In the genomic region with DNA sequence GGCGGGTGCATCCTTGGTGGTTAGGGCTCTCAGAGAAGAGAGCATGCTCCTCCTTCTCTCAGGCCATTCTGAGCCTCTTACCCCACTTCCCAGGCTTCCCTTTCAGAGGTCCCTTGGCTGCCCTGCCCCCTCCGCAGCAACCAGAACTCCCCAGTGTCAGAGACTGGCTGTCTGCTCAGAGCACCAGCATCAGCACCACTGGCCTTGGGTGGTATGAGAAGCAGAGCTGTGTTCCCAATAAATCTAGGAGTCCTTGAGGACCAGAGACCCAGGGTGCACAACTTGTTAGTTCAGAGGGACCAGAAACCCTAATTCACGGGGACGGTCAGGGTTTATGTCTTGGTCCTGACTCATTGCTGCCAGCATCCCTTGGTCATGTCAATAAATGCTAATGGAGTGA, we compare ENCODE assay signal across 21 mouse cellular contexts. TPM values are rescaled to one million over a fixed set of nuclear protein-coding genes. Genes with fewer than 3 reads are reported as not detected.
"Had no signal": no experiment of that assay in that cellular context is flagged by ENCODE, and none has a peak within 500 bp of the region (broad histone marks: within the 10 kb centered on the region; RNA-seq: fewer than 3 reads in every experiment).

No protein-coding gene starts in this region.

- H3K36me3 ChIP-seq: midbrain, embryonic 10.5 days; neural tube, embryonic 13.5 days; neural tube, embryonic 15.5 days had no signal

- ATAC-seq: midbrain, embryonic 16.5 days had no signal

- DNase-seq: lung, adult 18-20 months; lung, embryonic 14.5 days; lung, postnatal 10 days; lung, postnatal 4 days; midbrain, embryonic 14.5 days; retina, postnatal 1 day; right cerebral cortex, adult 18-20 months; right cerebral cortex, postnatal 25 days; right cerebral cortex, postnatal 4 days; spleen, adult 18-20 months; thymus, adult 18-20 months; thymus, postnatal 14 days; thymus, postnatal 36 days had no signal

- H3K9ac ChIP-seq: lung, embryonic 14.5 days; neural tube, embryonic 13.5 days; neural tube, embryonic 15.5 days had no signal

- H3K4me3 ChIP-seq: midbrain, embryonic 10.5 days; myocyte; neural tube, embryonic 13.5 days; neural tube, embryonic 15.5 days had no signal

- H3K27ac ChIP-seq: midbrain, embryonic 10.5 days; neural tube, embryonic 13.5 days; neural tube, embryonic 15.5 days had no signal

- H3K9me3 ChIP-seq: midbrain, embryonic 10.5 days; neural tube, embryonic 13.5 days; neural tube, embryonic 15.5 days had no signal

- H3K4me2 ChIP-seq: lung, embryonic 14.5 days; neural tube, embryonic 13.5 days; neural tube, embryonic 15.5 days had no signal

RNA-seq across cellular contexts. Expression of a gene that starts 2.4 kb away (rescaled TPM):
- total RNA-seq: megakaryocyte-erythroid progenitor cell, adult 5-6 weeks had no signal
- polyA plus RNA-seq: lung, embryonic 14.5 days; myocyte; small intestine, adult 2 months; stomach, embryonic 14.5 days had no signal
